Mouse (Mus musculus) heart, adult 2 months (tissue): ENCODE measurements around the gene Gdf15.

Experiments
- CTCF ChIP-seq: fragments of 200-600 bp; IDR thresholded peaks from 2 replicates; pipeline ENCODE4 v1.8.1; 2022; ENCODE audit warnings: antibody characterized with exemption, mild to moderate bottlenecking, moderate library complexity
- EP300 ChIP-seq: fragments of 200-500 bp; IDR thresholded peaks from 2 replicates; pipeline ENCODE4 v1.6.1; 2011; ENCODE audit warnings: low read depth, low read length, control low read depth; ENCODE audit not compliant: insufficient read depth
- POLR2A ChIP-seq: fragments of 200-500 bp; IDR thresholded peaks from 2 replicates; pipeline ENCODE4 v1.6.1; 2011; ENCODE audit warnings: mild to moderate bottlenecking, low read depth, low read length, control low read depth; ENCODE audit not compliant: insufficient read depth

- TF ChIP-seq CTCF (no peak), EP300 (no peak), POLR2A (no peak)
Observed at GRCm38 (mm10) chr8:70607603-70607897, 24.7 kb downstream of the Gdf15 start.
